Mouse (Mus musculus) stomach, embryonic 16.5 days (tissue): Measurements from ENCODE around the gene Iah1. TPM values are rescaled to one million over a fixed set of nuclear protein-coding genes. Genes with fewer than 3 reads are reported as not detected.

Source experiments
- ATAC-seq: fragments of 200-750 bp; cut with Nextera tagmentation; 2 replicates; pipeline ENCODE4 v1.8.0; 2017; ENCODE audit warnings: moderate number of reproducible peaks, moderate TSS enrichment; ENCODE audit not compliant: insufficient read depth, low FRiP score
- H3K27ac ChIP-seq: fragments of 300-500 bp; sonication (generic); 2 replicates; pipeline ENCODE4 v1.5.1; 2014; ENCODE audit warnings: low read length
- H3K27me3 ChIP-seq: fragments of 300-500 bp; sonication (generic); 2 replicates; pipeline ENCODE4 v1.6.1; 2014; ENCODE audit warnings: low read length, control low read depth, mixed read lengths; ENCODE audit not compliant: control insufficient read depth, insufficient read depth
- H3K36me3 ChIP-seq: fragments of 300-500 bp; sonication (generic); 2 replicates; pipeline ENCODE4 v1.6.1; 2014; ENCODE audit warnings: low read length; ENCODE audit not compliant: control insufficient read depth, insufficient read depth
- H3K4me1 ChIP-seq: fragments of 300-500 bp; sonication (generic); 2 replicates; pipeline ENCODE4 v1.6.1; 2014; ENCODE audit warnings: low read length, control low read depth, mixed read lengths; ENCODE audit not compliant: control insufficient read depth, insufficient read depth
- H3K4me2 ChIP-seq: fragments of 300-500 bp; sonication (generic); 2 replicates; pipeline ENCODE4 v1.6.1; 2014; ENCODE audit warnings: low read depth, low read length, mixed read lengths
- H3K4me3 ChIP-seq: fragments of 300-500 bp; sonication (generic); replicated peaks from 2 replicates; pipeline ENCODE4 v1.5.1; 2014; ENCODE audit warnings: mild to moderate bottlenecking, low read length
- H3K9ac ChIP-seq: fragments of 300-500 bp; sonication (generic); 2 replicates; pipeline ENCODE4 v1.6.1; 2014; ENCODE audit warnings: low read length
- H3K9me3 ChIP-seq: fragments of 300-500 bp; sonication (generic); replicated peaks from 2 replicates; pipeline ENCODE4 v1.6.1; 2016; ENCODE audit warnings: low read length, control low read depth; ENCODE audit not compliant: control insufficient read depth
- WGBS: fragments of 180-500 bp; shearing (Covaris S2); extraction: QIAGEN DNeasy Blood & Tissue Kit; methylation state at CpG from one replicate; pipeline ENCODE4 v1.1.7; 2014; 5-methylcytosine and 5-hydroxymethylcytosine counted together
- polyA plus RNA-seq: library from polyadenylated mRNA; unstranded; fragments of >200 nt; fragmentation: Nextera tagmentation; extraction: Ambion mirVana; gene quantifications from 2 replicates; pipeline ENCODE4 v1.2.1, GENCODE M21; 2015

Iah1 gene
- polyA plus RNA-seq, 1 experiment from 2014 or later, result 55.7 TPM

DNA sequence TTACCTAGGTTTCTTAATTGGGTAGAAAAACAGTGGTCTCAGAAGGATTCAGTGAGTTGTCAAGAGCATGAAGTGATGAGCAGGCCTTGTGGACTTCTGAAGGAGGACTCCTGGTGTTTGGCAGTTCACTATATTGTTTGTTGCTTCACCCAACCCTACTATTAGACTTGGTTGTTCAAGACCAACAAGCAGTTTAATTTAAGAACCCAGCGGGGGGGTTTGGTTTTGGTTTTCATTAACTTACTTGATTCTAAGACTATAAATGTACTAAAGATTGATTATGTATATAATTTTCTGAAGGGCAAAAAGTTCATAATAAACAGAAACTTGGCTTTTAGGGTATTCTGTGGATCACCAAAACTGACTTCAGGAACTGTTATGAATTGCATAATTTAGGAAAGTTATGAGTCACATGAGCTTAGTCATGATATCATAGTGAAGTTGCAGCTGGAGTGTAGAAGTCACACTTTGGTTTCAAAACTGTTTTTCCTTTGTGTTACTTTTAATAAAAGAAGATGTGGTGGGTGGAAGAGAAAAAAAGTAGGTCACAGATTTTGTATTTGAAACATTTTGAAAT, 53.9 kb downstream of the Iah1 start:
- Histone ChIP-seq H3K4me2 (no peak overlapping the region), H3K4me1 (no peaks in the 10 kb centered on the region), H3K9me3 (no peaks in the 10 kb centered on the region), H3K27ac (no peak overlapping the region), H3K27me3 (no peaks in the 10 kb centered on the region), H3K4me3 (no peak overlapping the region), H3K9ac (no peak overlapping the region), H3K36me3 (no peaks in the 10 kb centered on the region)
- 92% methylated on average over 1 of the region's 1 CpGs for WGBS
- ATAC-seq, result no peak

- Histone ChIP-seq H3K4me2 (peak within 1 kb of the TSS; percentile 89), H3K4me3 (peak within 1 kb of the TSS; percentile 69), H3K27ac (peak within 1 kb of the TSS; percentile 96), H3K9me3 (no peaks in the 10 kb centered on the region), H3K27me3 (no peaks in the 10 kb centered on the region), H3K36me3 (no peaks in the 10 kb centered on the region), H3K9ac (peak within 1 kb of the TSS; percentile 80), H3K4me1 (no peaks in the 10 kb centered on the region)
- whole genome bisulfite sequencing, result under 1% methylated on average over 54 of the region's 55 CpGs
- ATAC-seq, result peak; percentile 98
These were observed 57.1 kb downstream of the Iah1 start, which contains the start of gene Adam17 for GRCm38 (mm10) chr12:21373100-21373819. Gene Adam17, minus strand, starts transcription at chr12:21373632.

Other genes with a start within 250 kb of the Iah1 start
- gene Cpsf3, start 31.0 kb upstream of the Iah1 start, polyA plus RNA-seq, result 98.1 and 99.5 TPM in 2 replicates
- gene Itgb1bp1, start 30.1 kb upstream of the Iah1 start, polyA plus RNA-seq, result 43.9 and 45.2 TPM in 2 replicates
- gene Adam17, start 57.2 kb downstream of the Iah1 start, polyA plus RNA-seq, result 39.6 and 45.3 TPM in 2 replicates
- 576 and 606 TPM in 2 replicates for gene Ywhaq, start 101.2 kb downstream of the Iah1 start, polyA plus RNA-seq